Comparison of ENCODE assay signal across 19 mouse cellular contexts in the genomic region with DNA sequence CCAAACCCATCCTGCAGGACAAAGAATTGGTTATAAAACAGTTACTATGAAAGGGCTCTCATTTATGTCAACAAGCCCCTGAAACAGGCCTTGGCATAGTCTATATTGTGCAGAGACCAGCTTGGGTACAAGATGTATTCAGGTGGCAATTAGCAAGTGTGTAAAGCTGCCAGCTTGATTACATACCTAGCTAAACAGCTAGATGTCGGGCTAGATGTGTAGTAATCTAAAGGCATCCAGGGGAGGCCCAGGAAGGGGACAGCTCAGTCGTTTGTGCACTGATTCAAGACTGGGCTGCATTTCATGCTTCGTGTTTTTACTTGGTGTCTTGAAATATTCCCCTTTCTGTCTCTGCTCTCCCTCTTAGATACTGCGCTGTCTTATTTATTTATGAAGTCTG. TPM values are rescaled to one million over a fixed set of nuclear protein-coding genes. Genes with fewer than 3 reads are reported as not detected.
DNase-seq lines count a peak whose midpoint lies in the region; ATAC-seq and TF ChIP-seq lines count a peak whose summit lies in the region.
"Had no signal": no experiment of that assay in that cellular context is flagged by ENCODE, and none has a peak within 500 bp of the region (broad histone marks: within the 10 kb centered on the region; RNA-seq: fewer than 3 reads in every experiment).

No protein-coding gene starts in this region.

- ATAC-seq in kidney, postnatal 0 days (replicated peaks; ENCODE audit: low FRiP score, low read depth): no peak
- ATAC-seq in kidney, embryonic 14.5 days (ENCODE audit: low FRiP score, low TSS enrichment): no peak
- ATAC-seq in limb, embryonic 15.5 days (ENCODE audit: insufficient number of reproducible peaks, low FRiP score, low TSS enrichment, low read depth): no peak
- no peak for ATAC-seq in midbrain, embryonic 15.5 days (replicated peaks)
- no peak for ATAC-seq in frontal cortex, adult (ENCODE audit: low TSS enrichment)

- H3K4me1 ChIP-seq in kidney, postnatal 0 days (replicated peaks; ENCODE audit: insufficient read depth, low read length): no peaks in the 10 kb centered on the region
- H3K4me1 ChIP-seq in kidney, embryonic 14.5 days (ENCODE audit: control insufficient read depth, insufficient read depth, low read length): 0 out of 2 replicates have a peak, but pooled peaks cover 1% of the 10 kb centered on the region
- H3K4me1 ChIP-seq in limb, embryonic 15.5 days: peaks cover 13% of the 10 kb centered on the region
- H3K4me1 ChIP-seq in midbrain, embryonic 15.5 days: peaks cover 30% of the 10 kb centered on the region

- TF ChIP-seq CTCF in kidney, postnatal 0 days (IDR thresholded peaks at IDR 0.05; ENCODE audit: low read depth): peak; percentile 6; the same call in 1 of the 2 replicates
- TF ChIP-seq CTCF in brain, embryonic 14.5 days (IDR thresholded peaks at IDR 0.05; ENCODE audit: borderline replicate concordance, extremely low read depth, insufficient read depth, insufficient read length): no peak

- no peak for DNase-seq in kidney, postnatal 0 days (ENCODE audit: low spot score)
- DNase-seq in brain, embryonic 14.5 days (ENCODE audit: low read depth): peak; percentile 75
- DNase-seq in spleen, postnatal 4 days (ENCODE audit: low spot score in 2 of 2): no peak
- DNase-seq: adrenal gland, adult 2 months; adrenal gland, postnatal 25 days; cerebellum, adult 2 months; cerebellum, postnatal 10 days; embryo, embryonic 11 days; gastrocnemius, postnatal 36 days; heart, adult 11 months; heart, postnatal 36 days had no signal

- no peaks in the 10 kb centered on the region for H3K36me3 ChIP-seq in kidney, postnatal 0 days (ENCODE audit: insufficient read depth, low read length)
- no peaks in the 10 kb centered on the region for H3K36me3 ChIP-seq in kidney, embryonic 14.5 days (ENCODE audit: control insufficient read depth, insufficient read depth, low read length)
- H3K36me3 ChIP-seq in limb, embryonic 15.5 days: no peaks in the 10 kb centered on the region
- H3K36me3 ChIP-seq in midbrain, embryonic 15.5 days (replicated peaks): no peaks in the 10 kb centered on the region
- H3K36me3 ChIP-seq: embryonic facial prominence, embryonic 12.5 days; forebrain, embryonic 12.5 days; heart, embryonic 13.5 days; hindbrain, embryonic 15.5 days had no signal

- H3K9ac ChIP-seq in kidney, postnatal 0 days (ENCODE audit: low read depth, low read length): no peak overlapping the region
- no peak overlapping the region for H3K9ac ChIP-seq in kidney, embryonic 14.5 days (ENCODE audit: low read depth, low read length)
- H3K9ac ChIP-seq in limb, embryonic 15.5 days: no peak overlapping the region
- H3K9ac ChIP-seq in midbrain, embryonic 15.5 days: no peak overlapping the region
- H3K9ac ChIP-seq: embryonic facial prominence, embryonic 12.5 days; forebrain, embryonic 12.5 days; heart, embryonic 13.5 days; hindbrain, embryonic 15.5 days had no signal

- no peak overlapping the region for H3K27ac ChIP-seq in kidney, postnatal 0 days
- H3K27ac ChIP-seq in kidney, embryonic 14.5 days (ENCODE audit: low read depth, low read length): no peak overlapping the region
- 0 out of 2 replicates have a peak overlapping the region, but pooled peaks have one; percentile 33 for H3K27ac ChIP-seq in limb, embryonic 15.5 days
- peak overlapping the region; percentile 93; the same call in 1 of the 2 replicates for H3K27ac ChIP-seq in midbrain, embryonic 15.5 days
- H3K27ac ChIP-seq: embryonic facial prominence, embryonic 12.5 days; hindbrain, embryonic 15.5 days had no signal

- H3K9me3 ChIP-seq in kidney, postnatal 0 days (replicated peaks; ENCODE audit: low read length): no peaks in the 10 kb centered on the region
- no peaks in the 10 kb centered on the region for H3K9me3 ChIP-seq in kidney, embryonic 14.5 days (ENCODE audit: control insufficient read depth, low read length)
- H3K9me3 ChIP-seq in limb, embryonic 15.5 days: no peaks in the 10 kb centered on the region
- no peaks in the 10 kb centered on the region for H3K9me3 ChIP-seq in midbrain, embryonic 15.5 days
- H3K9me3 ChIP-seq: embryonic facial prominence, embryonic 12.5 days; forebrain, embryonic 12.5 days; heart, embryonic 13.5 days; hindbrain, embryonic 15.5 days had no signal

- 37% methylated on average over 4 of the region's 4 CpGs for WGBS in kidney, postnatal 0 days
- 31% methylated on average over 4 of the region's 4 CpGs for WGBS in kidney, embryonic 14.5 days
- 25% methylated on average over 4 of the region's 4 CpGs for WGBS in limb, embryonic 15.5 days
- WGBS in midbrain, embryonic 15.5 days: 21% methylated on average over 4 of the region's 4 CpGs

- H3K4me3 ChIP-seq in kidney, postnatal 0 days (replicated peaks; ENCODE audit: low read depth, low read length): no peak overlapping the region
- no peak overlapping the region for H3K4me3 ChIP-seq in kidney, embryonic 14.5 days (ENCODE audit: low read length)
- no peak overlapping the region for H3K4me3 ChIP-seq in limb, embryonic 15.5 days
- no peak overlapping the region for H3K4me3 ChIP-seq in midbrain, embryonic 15.5 days
- H3K4me3 ChIP-seq: embryonic facial prominence, embryonic 12.5 days; forebrain, embryonic 12.5 days; heart, embryonic 13.5 days; hindbrain, embryonic 15.5 days had no signal

- no peak overlapping the region for H3K4me2 ChIP-seq in kidney, postnatal 0 days (ENCODE audit: low read length)
- no peak overlapping the region for H3K4me2 ChIP-seq in kidney, embryonic 14.5 days (replicated peaks; ENCODE audit: low read depth, low read length)
- no peak overlapping the region for H3K4me2 ChIP-seq in limb, embryonic 15.5 days
- 0 out of 2 replicates have a peak overlapping the region, but pooled peaks have one; percentile 62 for H3K4me2 ChIP-seq in midbrain, embryonic 15.5 days
- H3K4me2 ChIP-seq: embryonic facial prominence, embryonic 12.5 days; forebrain, embryonic 12.5 days; heart, embryonic 13.5 days; hindbrain, embryonic 15.5 days had no signal

- TF ChIP-seq POLR2A in brain, embryonic 14.5 days (IDR thresholded peaks at IDR 0.05; ENCODE audit: borderline replicate concordance, extremely low read depth, insufficient read depth, insufficient read length, poor library complexity, severe bottlenecking): no peak

- H3K27me3 ChIP-seq in kidney, postnatal 0 days (ENCODE audit: insufficient read depth, low read length): no peaks in the 10 kb centered on the region
- H3K27me3 ChIP-seq in kidney, embryonic 14.5 days (ENCODE audit: control insufficient read depth, insufficient read depth, low read length): no peaks in the 10 kb centered on the region
- no peaks in the 10 kb centered on the region for H3K27me3 ChIP-seq in limb, embryonic 15.5 days
- no peaks in the 10 kb centered on the region for H3K27me3 ChIP-seq in midbrain, embryonic 15.5 days (replicated peaks)
- H3K27me3 ChIP-seq: embryonic facial prominence, embryonic 12.5 days; heart, embryonic 13.5 days had no signal

RNA-seq across cellular contexts. Expression of a gene that starts 1.9 kb away (rescaled TPM):
- 53.4 and 55.1 TPM in 2 replicates for polyA plus RNA-seq in kidney, postnatal 0 days (2015; fragmentation: Nextera tagmentation; extraction: Ambion mirVana)
- 65.8 and 80.8 TPM in 2 replicates for polyA plus RNA-seq in kidney, embryonic 14.5 days (2014; fragmentation: Nextera tagmentation; extraction: Ambion mirVana)
- polyA plus RNA-seq in brain, embryonic 14.5 days (2012; rRNA removed): 222 and 296 TPM in 2 replicates
- polyA plus RNA-seq in limb, embryonic 15.5 days (2015; fragmentation: Nextera tagmentation; extraction: Ambion mirVana): 85.4 and 90.5 TPM in 2 replicates
- polyA plus RNA-seq in midbrain, embryonic 15.5 days (2015; fragmentation: Nextera tagmentation; extraction: Ambion mirVana): 729 and 759 TPM in 2 replicates

Comparison
In these comparisons a context has a peak if more than half of its experiments do, and no peak if none do; other contexts are left out.
1. H3K27ac ChIP-seq: peak in limb, embryonic 15.5 days (single experiment) and midbrain, embryonic 15.5 days (single experiment); none in kidney, postnatal 0 days (single experiment) and kidney, embryonic 14.5 days (single experiment).